Mouse (Mus musculus) layer of hippocampus, postnatal 25 days (tissue): Measurements from ENCODE around the gene Prrc2c. TPM values are rescaled to one million over a fixed set of nuclear protein-coding genes. Genes with fewer than 3 reads are reported as not detected.

ENCODE experiments used
- microRNA-seq, 2 experiments: library from miRNA; unstranded; fragments of <30 nt; microRNA quantifications; one replicate each; pipeline ENCODE4 v1.2.0; 2021
- total RNA-seq, 2 experiments: library from RNA; stranded (reverse); gene quantifications; 2 replicates each; pipeline ENCODE4 v1.2.3; 2021

The Prrc2c gene
- total RNA-seq, 2 experiments from 2014 or later, result 159 to 199 TPM

Small RNA genes lying within 50 kb of the gene (microRNA-seq; reads per million reads assigned to microRNA genes)
- 0 reads per million in 2 experiments for gene Gm27616

Other genes with a start within 250 kb of the Prrc2c start
- 10 to 100 TPM in 1 of 2 experiments, 1 to 10 TPM in 1; 9.7 to 15.2 TPM for gene Mettl13, start 192.0 kb downstream of the Prrc2c start, total RNA-seq
- gene Vamp4, start 170.0 kb downstream of the Prrc2c start, total RNA-seq, result 100 to 1,000 TPM in 1 of 2 experiments, 10 to 100 TPM in 1; 97.6 to 100 TPM
- 1 to 10 TPM; 4.1 to 5.4 TPM for gene Myoc, start 101.4 kb downstream of the Prrc2c start, total RNA-seq
- not detected for gene Myocos, start 82.3 kb downstream of the Prrc2c start, total RNA-seq
- gene Fmo4, start 73.4 kb upstream of the Prrc2c start, total RNA-seq, result under 1 TPM in 1 of 2 experiments, not detected in 1; 0.10 TPM
- gene Fmo1, start 126.1 kb upstream of the Prrc2c start, total RNA-seq, result 10 to 100 TPM in 1 of 2 experiments, 1 to 10 TPM in 1; 9.9 to 15.0 TPM
- gene Fmo2, start 158.2 kb upstream of the Prrc2c start, total RNA-seq, result 1 to 10 TPM; 2.2 TPM
- not detected for gene Fmo6, start 197.0 kb upstream of the Prrc2c start, total RNA-seq
- not detected for gene Fmo3, start 244.0 kb upstream of the Prrc2c start, total RNA-seq